Mouse (Mus musculus) forebrain, embryonic 14.5 days (tissue): Measurements from ENCODE around the gene Vmn1r4. TPM values are rescaled to one million over a fixed set of nuclear protein-coding genes. Genes with fewer than 3 reads are reported as not detected.

ENCODE experiments used
- ATAC-seq: fragments of 200-750 bp; cut with Nextera tagmentation; 2 replicates; pipeline ENCODE4 v1.8.0; 2017; ENCODE audit warnings: mild to moderate bottlenecking, moderate library complexity
- DNase-seq: peaks from one replicate; pipeline ENCODE4 v3.0.0-alpha.2; 2015; ENCODE audit warnings: low spot score
- H3K27ac ChIP-seq: fragments of 300-500 bp; sonication (generic); 2 replicates; pipeline ENCODE4 v1.5.1; 2014; ENCODE audit warnings: low read depth, mild to moderate bottlenecking, control low read depth, low read length, moderate library complexity
- H3K27me3 ChIP-seq: fragments of 300-500 bp; sonication (generic); replicated peaks from 2 replicates; pipeline ENCODE4 v1.6.1; 2014; ENCODE audit warnings: low read length, control low read depth, mixed read lengths; ENCODE audit not compliant: control insufficient read depth, insufficient read depth
- H3K36me3 ChIP-seq: fragments of 300-500 bp; sonication (generic); 2 replicates; pipeline ENCODE4 v1.6.1; 2014; ENCODE audit warnings: low read length, control low read depth; ENCODE audit not compliant: control insufficient read depth, insufficient read depth
- H3K4me1 ChIP-seq: fragments of 300-500 bp; sonication (generic); 2 replicates; pipeline ENCODE4 v1.6.1; 2014; ENCODE audit warnings: antibody characterized with exemption, low read length, control low read depth; ENCODE audit not compliant: control insufficient read depth, insufficient read depth
- H3K4me2 ChIP-seq: fragments of 300-500 bp; sonication (generic); 2 replicates; pipeline ENCODE4 v1.6.1; 2014; ENCODE audit warnings: mild to moderate bottlenecking, control low read depth, low read length
- H3K4me3 ChIP-seq: fragments of 300-500 bp; sonication (generic); 2 replicates; pipeline ENCODE4 v1.5.1; 2014; ENCODE audit warnings: low read depth, low read length, control low read depth
- H3K9ac ChIP-seq: fragments of 300-500 bp; sonication (generic); 2 replicates; pipeline ENCODE4 v1.6.1; 2014; ENCODE audit warnings: mild to moderate bottlenecking, low read length, control low read depth, moderate library complexity
- H3K9me3 ChIP-seq: fragments of 300-500 bp; sonication (generic); replicated peaks from 2 replicates; pipeline ENCODE4 v1.6.1; 2016; ENCODE audit warnings: low read length, control low read depth, mixed read lengths; ENCODE audit not compliant: control insufficient read depth
- WGBS: fragments of 180-500 bp; shearing (Covaris S2); extraction: QIAGEN DNeasy Blood & Tissue Kit; methylation state at CpG from one replicate; pipeline ENCODE4 v1.1.7; 2014; 5-methylcytosine and 5-hydroxymethylcytosine counted together
- polyA plus RNA-seq: library from polyadenylated mRNA; unstranded; fragments of >200 nt; fragmentation: Nextera tagmentation; extraction: Ambion mirVana; gene quantifications from 2 replicates; pipeline ENCODE4 v1.2.1, GENCODE M21; 2014

Gene Vmn1r4
- 0.17 and 0.33 TPM in 2 replicates for polyA plus RNA-seq

GRCm38 (mm10) chr6:56923726-56924707 is at the start of gene Vmn1r4, which contains the start of gene Nt5c3:
TSS of gene Vmn1r4 (plus strand) at chr6:56924015.
TSS of gene Nt5c3 (minus strand) at chr6:56923932.
- Histone ChIP-seq H3K4me3 (peak within 1 kb of the TSS; percentile 68), H3K9me3 (no peaks in the 10 kb centered on the region; the same call in 1 of the 2 replicates), H3K4me2 (peak within 1 kb of the TSS; percentile 54), H3K9ac (peak within 1 kb of the TSS; percentile 81), H3K36me3 (no peaks in the 10 kb centered on the region), H3K27me3 (no peaks in the 10 kb centered on the region), H3K4me1 (peaks cover 7% of the 10 kb centered on the region), H3K27ac (peak within 1 kb of the TSS; percentile 85)
- DNase-seq (peak; percentile 98), ATAC-seq (peak; percentile 96)
- WGBS: 3% methylated on average over 63 of the region's 64 CpGs

GRCm38 (mm10) chr6:56876870-56877269 is 46.9 kb upstream of the Vmn1r4 start:
- ATAC-seq: no peak
- Histone ChIP-seq H3K9ac (no peak overlapping the region), H3K27me3 (no peaks in the 10 kb centered on the region), H3K27ac (no peak overlapping the region), H3K36me3 (peaks cover 13% of the 10 kb centered on the region), H3K4me2 (no peak overlapping the region), H3K9me3 (no peaks in the 10 kb centered on the region), H3K4me1 (no peaks in the 10 kb centered on the region), H3K4me3 (no peak overlapping the region)
- no peak for DNase-seq
- 83% methylated on average over 4 of the region's 4 CpGs for WGBS

- Histone ChIP-seq H3K4me1 (no peaks in the 10 kb centered on the region), H3K36me3 (peaks cover 21% of the 10 kb centered on the region), H3K9me3 (no peaks in the 10 kb centered on the region), H3K9ac (no peak overlapping the region), H3K4me3 (no peak overlapping the region), H3K27ac (no peak overlapping the region), H3K27me3 (no peaks in the 10 kb centered on the region), H3K4me2 (no peak overlapping the region)
- 94% methylated on average over 8 of the region's 8 CpGs for WGBS
- ATAC-seq: no peak
- DNase-seq: no peak
Observed at GRCm38 (mm10) chr6:56877985-56878384, 45.8 kb upstream of the Vmn1r4 start.

GRCm38 (mm10) chr6:56879352-56879955 is 44.4 kb upstream of the Vmn1r4 start:
- Histone ChIP-seq H3K27ac (no peak overlapping the region), H3K9me3 (no peaks in the 10 kb centered on the region), H3K4me1 (no peaks in the 10 kb centered on the region), H3K9ac (no peak overlapping the region), H3K27me3 (no peaks in the 10 kb centered on the region), H3K4me3 (no peak overlapping the region), H3K36me3 (peaks cover 32% of the 10 kb centered on the region), H3K4me2 (no peak overlapping the region)
- 76% methylated on average over 1 of the region's 1 CpGs for WGBS
- DNase-seq (no peak), ATAC-seq (no peak)

GRCm38 (mm10) chr6:56888561-56888960 is 35.3 kb upstream of the Vmn1r4 start:
- H3K4me3 ChIP-seq: no peak overlapping the region
- no peak overlapping the region for H3K4me2 ChIP-seq
- peaks cover 38% of the 10 kb centered on the region for H3K36me3 ChIP-seq
- no peaks in the 10 kb centered on the region for H3K4me1 ChIP-seq
- 80% methylated on average over 6 of the region's 6 CpGs for WGBS
- no peaks in the 10 kb centered on the region for H3K27me3 ChIP-seq
- H3K27ac ChIP-seq: no peak overlapping the region
- no peak for DNase-seq
- no peaks in the 10 kb centered on the region for H3K9me3 ChIP-seq
- no peak for ATAC-seq
- no peak overlapping the region for H3K9ac ChIP-seq

GRCm38 (mm10) chr6:56890762-56891161 is 33.1 kb upstream of the Vmn1r4 start:
- Histone ChIP-seq H3K4me3 (no peak overlapping the region), H3K36me3 (peaks cover 32% of the 10 kb centered on the region), H3K4me2 (no peak overlapping the region), H3K4me1 (no peaks in the 10 kb centered on the region), H3K9ac (no peak overlapping the region), H3K27me3 (no peaks in the 10 kb centered on the region), H3K9me3 (no peaks in the 10 kb centered on the region), H3K27ac (no peak overlapping the region)
- ATAC-seq (no peak), DNase-seq (no peak)
- 78% methylated on average over 2 of the region's 2 CpGs for WGBS

GRCm38 (mm10) chr6:56899601-56900000 is 24.2 kb upstream of the Vmn1r4 start:
- Histone ChIP-seq H3K36me3 (no peaks in the 10 kb centered on the region), H3K9ac (no peak overlapping the region), H3K4me2 (no peak overlapping the region), H3K27me3 (no peaks in the 10 kb centered on the region), H3K4me3 (no peak overlapping the region), H3K9me3 (no peaks in the 10 kb centered on the region), H3K27ac (no peak overlapping the region), H3K4me1 (peaks cover 10% of the 10 kb centered on the region; the same call in 1 of the 2 replicates)
- DNase-seq (no peak), ATAC-seq (no peak)
- WGBS: 86% methylated on average over 3 of the region's 3 CpGs

GRCm38 (mm10) chr6:56901336-56901735 is 22.5 kb upstream of the Vmn1r4 start:
- Histone ChIP-seq H3K4me3 (no peak overlapping the region), H3K4me1 (peaks cover 11% of the 10 kb centered on the region; the same call in 1 of the 2 replicates), H3K36me3 (no peaks in the 10 kb centered on the region), H3K9ac (no peak overlapping the region), H3K27me3 (no peaks in the 10 kb centered on the region), H3K9me3 (no peaks in the 10 kb centered on the region), H3K27ac (no peak overlapping the region), H3K4me2 (no peak overlapping the region)
- no peak for ATAC-seq
- WGBS: 73% methylated on average over 3 of the region's 3 CpGs
- DNase-seq: no peak
